Mouse (Mus musculus) right cerebral cortex, adult 18-20 months (tissue): ENCODE results near the gene Gm6356.
"Not testable (repeated sequence)": the region's sequence is repeated elsewhere in the genome, so short reads cannot be mapped to it uniquely, and the experiment has no call there.

Experiments used
- DNase-seq: peaks from one replicate; pipeline ENCODE4 v3.0.0; 2022; ENCODE audit warnings: mixed read lengths

Gm6356 gene

DNA sequence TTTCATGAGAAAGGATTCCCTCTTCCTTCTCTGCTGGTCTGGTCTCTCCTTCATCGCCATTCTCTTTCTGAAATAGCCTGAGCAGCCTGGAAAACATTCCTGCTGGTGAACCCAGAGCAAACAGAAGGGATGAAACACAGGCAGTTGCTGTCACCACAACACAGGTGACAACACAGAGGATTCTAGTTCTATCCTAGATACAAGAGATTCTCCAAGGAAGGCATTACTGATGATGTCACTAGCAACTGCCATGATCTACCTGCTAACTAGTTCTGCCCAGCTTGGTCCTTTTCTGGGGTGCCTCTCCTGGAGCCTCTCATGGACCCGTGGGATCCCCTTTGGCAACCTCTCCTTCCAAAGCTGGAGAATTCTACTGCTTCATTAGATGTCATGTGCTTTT, at the start of gene Gm6356:
TSS of gene Gm6356 (minus strand) at position 101 of the 400 bp plus-strand sequence.
- DNase-seq: not testable (repeated sequence)
